Mouse (Mus musculus) cerebellum, adult 11 months (tissue): Measurements from ENCODE around the gene Vmn1r206.
"Not testable (repeated sequence)": the region's sequence is repeated elsewhere in the genome, so short reads cannot be mapped to it uniquely, and the experiment has no call there.

ENCODE experiments used
- DNase-seq: peaks from one replicate; pipeline ENCODE4 v3.0.0; 2022

The Vmn1r206 gene

DNA sequence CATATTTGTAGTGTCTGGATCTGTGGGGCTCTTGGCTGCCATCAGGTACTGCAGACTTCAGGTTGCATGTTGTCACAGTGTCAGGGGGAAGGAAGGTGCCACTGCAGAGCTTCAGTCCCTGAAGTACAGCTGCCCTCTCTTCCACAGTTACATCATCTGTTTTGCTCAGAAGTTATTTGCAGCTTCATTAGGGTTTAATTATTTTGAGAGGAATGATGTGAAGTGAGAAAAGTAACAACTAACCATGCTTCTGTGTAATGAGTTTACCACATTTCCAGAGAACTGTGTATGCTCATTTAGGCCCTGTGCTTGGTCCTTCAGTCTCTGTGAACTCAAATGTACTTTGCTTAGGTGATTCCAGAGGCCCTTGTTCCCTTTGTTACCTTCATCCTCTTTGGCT lies at the start of gene Vmn1r206:
Gene Vmn1r206 (minus strand): TSS at position 101 of the 400 bp plus-strand sequence.
- not testable (repeated sequence) for DNase-seq

DNA sequence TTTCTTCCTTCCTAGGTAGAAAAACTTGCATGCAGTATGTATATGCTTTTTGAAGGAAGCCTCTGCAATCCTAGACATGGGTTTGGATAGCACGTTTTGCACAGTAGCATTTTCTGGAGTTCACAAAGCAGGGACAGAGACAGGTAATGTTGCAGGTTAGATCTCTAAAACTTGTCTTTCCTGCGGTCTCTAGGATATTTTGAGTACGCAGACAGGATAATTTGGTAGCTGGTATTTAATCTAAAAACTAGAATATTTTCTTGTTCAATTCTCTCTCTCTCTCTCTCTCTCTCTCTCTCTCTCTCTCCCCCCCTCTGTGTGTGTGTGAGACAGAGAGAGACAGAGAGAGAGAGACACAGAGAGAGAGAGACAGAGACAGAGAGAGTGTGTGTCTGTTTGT lies 31.2 kb downstream of the Vmn1r206 start, which contains the start of gene Vmn1r205:
Gene Vmn1r205 (minus strand): TSS at position 101 of the 400 bp plus-strand sequence.
- no peak for DNase-seq

DNA sequence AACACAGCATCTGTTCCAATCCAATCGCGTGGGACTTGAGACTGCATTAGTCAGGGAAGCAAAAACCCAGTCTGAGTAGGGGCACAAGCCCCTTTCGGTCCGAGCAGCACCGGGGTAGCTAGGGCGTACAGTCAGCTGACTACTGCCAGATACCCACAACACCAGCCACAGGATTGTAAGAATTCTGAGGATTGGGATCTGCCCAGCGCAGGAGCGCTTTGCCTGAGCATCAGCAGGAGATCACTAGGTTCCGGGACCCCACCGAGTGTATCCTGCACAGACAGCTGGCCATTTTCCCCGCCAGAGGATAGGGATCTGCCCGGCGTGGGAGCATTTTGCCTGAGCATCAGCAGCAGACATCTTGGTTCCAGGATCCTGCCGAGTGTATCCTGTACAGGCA lies 40.7 kb downstream of the Vmn1r206 start:
- DNase-seq: not testable (repeated sequence)

DNA sequence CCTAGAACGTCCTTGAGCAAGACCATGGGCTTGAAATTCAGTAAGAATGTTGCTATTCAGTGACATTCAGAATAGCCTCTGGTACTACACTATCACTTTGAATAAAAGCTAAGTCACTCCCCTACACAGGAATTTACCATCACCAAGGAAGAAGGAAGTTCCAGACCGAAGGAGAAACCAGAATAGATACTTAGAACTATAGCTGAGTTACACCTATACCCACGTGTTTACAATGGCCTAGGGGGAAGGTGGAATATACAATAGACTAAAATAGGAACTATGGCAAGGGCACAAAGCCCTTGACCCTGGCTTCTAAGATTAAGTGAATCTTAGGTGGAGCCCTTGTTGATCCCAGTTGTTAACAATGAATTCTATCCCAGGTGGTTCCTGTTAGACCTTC lies 49.1 kb downstream of the Vmn1r206 start:
- DNase-seq: not testable (repeated sequence)
